Mouse (Mus musculus) frontal cortex, adult (tissue): ENCODE measurements around the gene Ago1.

Experiments
- ATAC-seq: cut with Nextera tagmentation; 2 replicates; pipeline ENCODE4 v1.9.2; 2017; ENCODE audit warnings: mild to moderate bottlenecking, moderate library complexity, mixed read lengths; ENCODE audit not compliant: low TSS enrichment

Ago1 gene

DNA sequence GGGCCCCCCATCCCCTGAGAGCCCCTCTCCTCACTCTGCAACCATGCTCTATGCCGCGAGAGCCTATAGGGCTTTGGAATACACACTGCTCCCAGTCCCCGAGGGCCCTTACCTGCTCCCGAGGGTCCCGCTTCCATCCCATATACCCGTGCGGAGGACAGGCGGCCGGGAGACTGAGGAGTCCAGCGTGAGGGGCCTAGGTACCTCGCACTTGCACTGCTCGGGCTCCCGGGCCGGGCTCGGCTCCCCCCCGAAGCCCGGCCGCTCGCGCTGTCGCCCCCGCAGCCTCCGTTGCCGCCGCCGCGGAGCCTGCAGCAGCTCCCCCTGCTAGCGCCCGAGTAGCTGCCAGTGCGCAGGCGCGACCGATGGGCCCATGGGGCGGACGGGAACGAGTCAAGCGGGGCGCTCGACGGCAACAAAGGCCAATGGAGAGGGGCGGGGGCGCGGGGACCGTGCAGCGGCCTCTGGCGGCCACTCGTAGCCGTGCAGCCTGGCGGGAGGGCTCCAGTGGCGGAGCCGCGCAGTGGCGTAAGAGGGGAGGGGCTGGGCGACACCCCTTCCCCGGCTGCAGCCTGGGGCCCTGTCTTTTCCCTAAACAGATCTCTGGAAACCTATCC lies at the start of gene Ago1:
Gene Ago1, minus strand, starts transcription at position 299 of the 617 bp plus-strand sequence.
- peak; percentile 88 for ATAC-seq

DNA sequence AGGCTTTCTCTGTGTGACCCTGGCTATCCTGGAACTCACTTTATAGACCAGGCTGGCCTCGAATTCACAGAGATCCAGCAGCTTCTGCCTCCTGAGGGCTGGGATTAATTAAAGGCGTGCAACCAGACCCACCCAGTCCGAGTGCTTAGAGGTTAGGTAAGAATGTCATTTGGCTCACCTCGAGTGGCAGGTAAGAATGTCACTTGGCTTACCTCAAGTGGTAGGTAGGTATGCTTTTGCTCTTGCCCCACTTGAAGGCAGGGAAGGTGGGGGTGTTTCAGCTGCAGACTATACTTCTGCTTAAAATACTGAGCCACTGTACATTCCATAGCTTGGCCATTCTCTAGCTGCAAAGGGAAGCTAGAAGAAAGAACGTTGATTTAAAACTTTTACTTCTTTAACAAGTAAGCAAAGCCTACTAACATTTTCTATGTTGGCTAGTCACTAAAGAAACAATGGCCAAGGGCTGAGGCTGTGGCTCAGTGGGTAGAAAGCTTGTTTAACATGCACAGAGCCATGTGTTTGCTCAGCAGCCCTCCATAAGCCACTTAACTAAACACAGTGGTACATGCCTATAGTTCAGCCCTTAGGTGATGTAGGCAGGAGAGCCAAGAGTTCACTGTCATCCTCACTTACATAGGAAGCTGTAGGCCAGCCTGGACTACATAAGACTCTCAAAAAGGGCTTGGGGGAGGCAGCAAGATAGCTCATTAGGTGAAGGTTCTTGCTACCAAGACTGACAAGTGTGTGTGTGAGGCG lies 44.1 kb upstream of the Ago1 start:
- no peak for ATAC-seq

DNA sequence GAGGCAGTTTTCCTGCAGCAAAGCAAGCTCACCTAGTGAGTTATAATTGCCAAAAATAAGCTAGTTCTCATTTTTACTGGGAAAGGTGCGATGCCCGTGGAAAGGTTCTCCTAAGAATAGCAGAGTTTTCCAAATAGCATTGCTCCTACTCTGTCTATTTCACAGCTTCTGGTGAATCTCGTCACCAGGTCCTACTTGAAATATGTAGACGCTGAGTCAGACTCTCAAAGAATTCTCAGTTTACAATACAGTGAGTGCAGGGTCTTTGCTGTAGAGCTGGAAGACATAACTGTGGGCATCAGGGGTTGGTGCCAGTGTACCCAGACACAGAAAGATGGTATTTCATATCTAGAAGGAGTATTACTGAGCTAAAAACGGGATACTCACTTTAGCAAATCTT lies 42.6 kb upstream of the Ago1 start:
- ATAC-seq, result no peak

DNA sequence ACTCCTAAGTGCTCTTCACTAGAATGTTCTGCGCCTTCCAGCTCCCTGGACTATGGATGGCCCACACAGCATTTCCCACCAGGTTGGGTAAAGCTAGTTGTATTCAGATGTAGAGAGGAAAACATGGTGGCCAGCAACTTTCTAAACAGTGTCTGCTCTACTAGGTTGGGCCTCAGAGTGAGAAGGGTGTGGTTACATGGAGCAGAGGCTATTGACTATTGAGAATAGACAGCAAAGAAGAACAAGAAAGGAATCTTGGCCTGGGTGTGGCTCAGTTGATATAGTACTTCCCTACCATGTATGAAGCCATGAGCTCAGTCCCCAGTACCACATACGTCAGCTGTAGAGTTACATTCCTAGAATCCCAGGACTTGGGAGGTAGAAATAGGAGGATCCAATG lies 40.7 kb upstream of the Ago1 start:
- ATAC-seq, result no peak

DNA sequence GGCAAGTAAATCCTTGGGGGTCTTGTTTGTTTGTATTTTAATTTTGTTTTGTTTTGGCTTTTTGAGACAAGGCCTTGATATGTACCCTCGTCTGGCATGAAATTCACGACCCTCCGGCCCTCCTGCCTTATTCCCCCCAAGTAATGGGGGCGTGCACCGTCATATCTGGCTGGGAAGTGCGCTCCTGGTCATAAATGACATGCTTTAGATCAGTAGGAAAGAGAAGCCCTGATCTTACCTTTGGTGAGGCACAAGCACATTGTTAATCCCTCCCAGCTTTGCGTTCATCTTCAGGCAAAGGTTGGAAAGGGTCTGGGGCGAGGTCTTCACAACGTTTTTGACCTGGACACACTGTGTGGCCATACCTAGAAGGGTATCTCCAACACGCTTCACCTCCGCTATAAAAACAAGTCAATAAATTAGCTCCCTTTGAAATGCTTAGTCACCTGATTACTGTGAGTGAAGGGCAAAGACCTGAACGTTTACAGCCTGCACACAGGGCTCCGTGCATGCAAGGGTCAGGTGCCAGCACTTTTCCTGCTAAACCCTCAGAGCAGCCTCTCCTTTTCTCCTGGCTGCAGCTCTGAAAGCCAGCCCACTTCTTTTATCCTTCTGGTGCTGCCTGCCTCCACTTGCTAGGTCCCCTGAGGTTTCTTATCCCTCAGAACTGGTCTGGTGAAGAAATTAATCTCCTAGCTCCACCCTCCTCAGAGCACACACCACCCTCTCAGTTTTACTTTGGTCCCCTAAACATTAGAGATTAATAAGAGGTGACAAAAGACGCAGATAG lies 39.9 kb upstream of the Ago1 start:
- no peak for ATAC-seq

DNA sequence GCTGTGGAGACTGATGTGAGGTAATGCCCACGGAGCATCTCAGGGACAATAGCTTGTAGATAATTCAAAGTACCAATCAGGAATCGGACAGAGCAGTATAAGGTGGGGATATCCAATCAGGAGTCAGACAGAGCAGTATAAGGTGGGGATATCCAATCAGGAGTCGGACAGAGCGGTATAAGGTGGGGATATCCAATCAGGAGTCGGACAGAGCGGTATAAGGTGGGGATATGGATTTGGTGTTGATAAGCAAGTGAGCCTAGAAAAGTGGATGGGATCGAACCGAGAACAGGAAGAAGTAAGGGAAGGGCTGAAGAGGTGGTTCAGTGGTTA lies 34.6 kb upstream of the Ago1 start:
- no peak for ATAC-seq

DNA sequence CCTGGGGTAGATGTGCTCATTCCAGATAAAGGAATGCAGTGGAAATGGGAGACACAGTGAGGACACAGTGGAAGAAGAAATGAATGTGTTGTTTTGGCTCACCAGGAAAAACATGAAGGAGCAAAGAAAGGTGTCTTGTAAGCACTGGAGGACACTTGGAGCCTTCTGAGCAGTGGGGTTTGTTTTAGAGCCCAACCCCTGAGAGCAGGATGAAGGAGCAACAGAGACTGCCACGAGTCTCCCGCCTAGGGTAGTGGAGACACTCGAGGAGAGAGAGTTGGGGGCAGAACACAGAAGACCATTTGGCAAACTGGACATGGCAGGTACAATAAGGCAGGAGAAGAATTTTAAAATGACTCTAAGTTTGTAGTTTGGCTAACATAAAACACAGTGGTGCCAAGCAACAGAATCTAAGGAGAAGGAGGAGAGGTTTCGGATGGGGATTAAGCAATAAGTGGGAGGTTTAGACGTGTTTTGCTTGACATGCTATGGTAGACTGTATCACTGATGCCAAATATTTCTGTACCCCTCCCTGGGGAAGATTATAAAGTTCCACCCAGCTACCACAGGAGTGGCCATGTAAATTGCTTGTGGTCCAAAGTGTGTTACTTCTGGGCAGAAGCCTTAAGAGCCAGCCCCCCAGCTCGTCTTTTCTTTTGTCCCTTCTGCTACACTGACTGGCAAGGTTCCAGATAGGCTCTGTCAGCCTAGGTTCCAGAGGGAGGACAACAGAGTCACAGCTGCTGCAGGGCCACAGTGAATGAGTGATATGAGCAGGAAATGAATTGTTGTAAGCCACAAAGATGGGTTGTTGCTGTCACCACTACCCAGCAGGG lies 34.0 kb upstream of the Ago1 start:
- no peak for ATAC-seq

DNA sequence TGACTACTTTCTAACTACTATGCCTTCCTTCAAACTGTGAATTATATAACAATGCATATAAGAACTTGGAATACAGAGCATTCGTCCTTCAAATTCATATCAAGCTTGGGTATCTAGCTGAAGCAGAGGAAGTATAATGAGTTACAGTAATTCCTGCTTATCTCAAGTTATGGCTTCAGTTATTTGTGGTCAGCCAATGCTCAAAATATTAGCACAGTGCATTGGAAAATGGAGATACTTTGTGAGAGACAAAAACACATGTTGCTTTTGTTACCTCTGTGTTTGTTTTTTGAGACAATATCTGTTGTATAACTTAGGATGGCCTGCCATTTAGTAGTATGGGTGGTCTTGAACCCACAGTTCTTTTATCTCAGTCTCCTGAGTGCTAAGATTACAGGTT lies 30.2 kb upstream of the Ago1 start:
- no peak for ATAC-seq

DNA sequence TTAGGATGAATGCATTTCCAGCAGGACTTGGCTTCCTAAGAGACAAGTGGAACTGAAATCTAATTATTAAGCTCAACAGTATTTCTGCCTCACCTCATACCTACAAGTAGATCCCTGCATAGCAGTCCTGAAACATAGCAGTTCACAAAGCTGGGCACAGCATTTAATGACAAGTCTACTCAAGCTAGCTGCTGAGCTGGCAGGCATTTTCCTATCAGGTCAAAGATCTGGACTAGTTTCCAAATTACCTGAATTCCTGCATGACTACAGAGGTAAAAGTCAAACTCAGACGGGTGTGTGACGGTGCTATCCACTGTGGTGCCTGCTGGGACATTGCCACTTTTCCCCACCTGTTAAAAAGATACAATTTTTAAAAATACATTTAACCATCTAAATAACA lies 28.6 kb upstream of the Ago1 start:
- no peak for ATAC-seq

DNA sequence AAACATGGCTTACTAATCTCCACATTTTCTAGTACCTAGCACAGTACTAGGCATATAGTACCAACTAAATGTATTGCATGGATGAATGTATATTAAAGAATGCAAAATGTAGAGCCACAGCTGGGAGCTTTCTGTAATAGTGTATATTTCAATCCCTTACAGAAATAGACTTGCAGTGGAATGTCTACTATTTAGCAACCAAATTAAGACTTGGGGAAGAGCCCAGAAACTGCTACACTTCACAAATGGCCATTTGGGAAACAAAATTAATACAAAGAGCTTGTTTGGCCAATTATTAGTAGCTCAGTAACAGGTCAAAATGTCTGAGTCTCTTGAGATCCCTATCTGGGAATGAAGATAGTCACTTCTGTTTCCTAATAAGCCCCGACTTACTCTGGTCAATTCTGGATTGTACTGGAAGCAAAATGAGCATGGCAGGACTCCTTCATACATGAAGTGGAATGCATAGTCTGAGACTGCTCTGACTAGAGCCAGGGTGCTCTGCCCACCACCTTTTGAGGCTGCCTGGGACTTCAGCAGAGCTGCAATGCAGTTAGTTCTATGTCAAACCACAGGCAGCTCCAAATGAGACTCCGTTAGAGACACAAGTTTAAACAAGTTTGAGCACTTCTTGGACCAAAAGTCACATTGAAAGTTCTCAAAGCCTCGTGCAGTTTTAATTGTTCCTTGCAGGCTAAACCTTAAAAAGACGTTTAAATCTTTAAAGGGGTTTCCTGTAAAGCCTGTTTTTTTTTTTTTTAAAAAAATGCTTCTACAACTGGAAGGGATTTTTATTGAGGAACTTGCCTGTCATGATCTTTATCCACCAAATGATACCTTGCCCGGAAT lies 27.8 kb upstream of the Ago1 start:
- no peak; the same call in 1 of the 2 replicates for ATAC-seq

DNA sequence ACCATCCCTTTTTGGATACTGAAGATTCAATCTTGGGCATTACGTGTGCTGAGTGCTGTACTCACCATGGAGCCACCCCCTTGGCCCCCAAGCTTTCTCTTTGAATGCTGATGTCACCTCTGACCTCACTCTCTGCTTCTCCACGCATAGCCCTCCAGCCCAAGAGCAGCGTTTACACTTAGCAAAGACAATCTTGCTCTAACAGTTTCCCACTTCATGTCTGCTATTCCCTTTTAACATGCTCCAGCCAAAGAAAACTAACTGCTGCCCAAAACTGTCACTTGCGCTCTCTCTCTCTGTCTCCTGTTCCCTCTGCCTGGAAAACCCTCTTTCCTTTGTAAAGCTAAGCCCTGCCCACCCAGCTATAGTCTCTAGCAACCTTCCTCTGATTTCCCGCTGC lies 27.1 kb upstream of the Ago1 start:
- ATAC-seq, result no peak

DNA sequence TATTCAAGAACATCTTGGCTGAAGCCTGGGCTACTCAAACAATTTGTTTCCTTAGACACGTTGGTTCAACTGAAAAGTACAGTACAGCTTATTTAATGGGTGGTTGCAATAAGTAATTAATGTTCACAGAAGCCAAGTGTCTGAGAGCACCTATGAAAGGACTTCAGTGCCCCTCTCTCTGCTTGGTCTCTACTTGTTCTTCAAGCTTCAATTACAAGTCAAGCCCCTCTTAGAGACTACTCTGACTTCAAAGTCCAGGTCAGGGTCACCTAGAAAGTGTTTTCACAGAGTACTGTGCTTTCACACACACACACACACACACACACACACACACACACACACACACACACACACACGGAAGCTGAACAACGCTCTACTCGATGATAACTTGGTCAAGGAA lies 25.0 kb upstream of the Ago1 start:
- ATAC-seq, result no peak

DNA sequence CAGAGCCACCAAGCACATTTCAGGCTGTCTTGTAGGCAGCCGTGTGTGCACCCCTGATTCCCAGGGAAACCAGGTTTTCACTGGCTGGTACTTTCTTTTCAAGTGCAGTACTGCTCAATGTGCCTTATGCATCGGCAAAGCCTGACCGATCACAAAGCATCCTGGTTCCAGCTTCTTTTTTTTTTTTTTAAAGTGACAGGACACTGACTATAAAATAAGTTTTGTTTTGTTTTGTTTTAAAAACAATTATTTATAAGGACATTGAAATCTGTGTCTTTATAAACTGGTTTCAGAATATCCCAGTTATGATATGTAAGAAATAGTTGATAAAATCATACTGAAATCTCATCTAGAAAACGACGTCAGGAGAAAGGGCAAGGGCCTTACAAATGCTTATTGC lies 23.6 kb upstream of the Ago1 start:
- ATAC-seq, result no peak

DNA sequence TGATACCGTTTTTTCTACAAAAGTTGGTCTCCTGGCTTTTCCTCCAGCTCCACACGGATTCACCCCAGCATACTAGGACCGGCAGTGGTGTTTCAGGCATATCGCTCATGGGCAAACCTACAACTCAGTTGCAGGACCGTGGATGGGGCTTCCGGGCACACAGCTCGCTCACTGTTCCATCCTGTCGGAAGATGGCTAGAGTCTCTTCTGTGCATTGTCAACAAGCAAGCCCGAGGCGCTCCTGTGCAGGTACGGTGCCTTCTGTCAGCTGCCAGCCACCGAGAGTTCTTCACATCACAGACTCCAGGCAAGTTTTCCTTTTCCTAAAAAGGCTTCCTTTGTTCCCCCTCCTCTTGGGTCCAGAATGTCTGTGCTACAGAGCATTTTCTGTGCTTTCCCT lies 22.3 kb upstream of the Ago1 start:
- no peak for ATAC-seq

DNA sequence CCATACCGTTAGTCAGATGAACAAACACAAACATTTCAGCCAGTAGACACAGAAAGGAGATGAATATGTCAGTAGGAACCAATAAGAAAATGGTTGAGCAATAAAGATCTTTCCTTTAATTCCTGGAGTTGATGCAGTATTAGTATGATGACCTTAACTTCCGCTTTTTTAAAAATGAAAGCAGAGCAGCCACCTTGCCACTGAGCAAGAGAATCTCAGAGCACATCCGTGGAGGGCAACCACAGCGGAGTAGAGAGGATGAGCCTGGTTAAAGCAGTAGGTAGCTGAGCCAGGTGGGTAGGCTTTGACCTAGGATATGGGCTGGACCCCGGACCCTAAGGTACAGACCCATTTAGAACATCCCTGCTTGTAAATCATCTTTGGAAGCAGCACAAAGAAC lies 21.4 kb upstream of the Ago1 start:
- ATAC-seq, result no peak

DNA sequence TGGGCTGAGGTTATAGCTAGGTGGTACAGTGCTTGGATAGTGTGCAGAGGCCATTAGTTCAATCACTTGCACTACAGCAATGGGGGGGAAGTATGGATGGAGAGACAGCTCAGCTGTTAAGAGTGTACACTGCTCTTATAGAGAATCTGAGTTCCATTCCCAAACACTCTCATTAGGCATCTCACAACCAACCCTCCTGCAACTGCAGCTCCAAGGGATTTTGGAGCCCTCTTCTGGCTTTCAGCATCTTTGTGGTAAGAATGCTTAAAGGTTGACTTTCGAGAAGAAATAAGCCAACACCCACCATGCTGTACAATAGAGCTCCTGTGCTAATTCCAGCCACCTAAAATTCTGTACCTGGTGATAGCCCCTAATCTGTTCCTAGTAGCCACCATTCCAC lies 17.8 kb upstream of the Ago1 start:
- peak; percentile 55; the same call in 1 of the 2 replicates for ATAC-seq

DNA sequence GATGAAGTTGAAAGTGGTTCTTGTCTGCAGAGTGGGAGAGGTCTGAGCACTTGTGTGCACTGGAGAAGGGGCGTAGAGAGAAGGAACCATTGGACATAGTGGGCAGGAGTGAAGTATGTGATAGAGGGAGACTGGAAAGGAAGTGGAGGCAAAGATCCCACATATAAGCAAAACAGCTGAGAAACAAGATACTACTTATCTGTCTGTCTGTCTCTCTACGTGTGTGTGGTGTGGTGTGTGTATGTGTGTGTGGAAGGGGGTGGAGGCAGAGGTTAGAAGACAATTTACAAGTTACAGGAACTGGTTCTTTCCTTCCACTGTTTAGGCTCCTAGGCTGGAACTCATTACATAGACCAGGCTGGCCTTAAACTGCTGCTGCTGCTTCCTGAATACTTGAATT lies 16.7 kb upstream of the Ago1 start:
- no peak for ATAC-seq

DNA sequence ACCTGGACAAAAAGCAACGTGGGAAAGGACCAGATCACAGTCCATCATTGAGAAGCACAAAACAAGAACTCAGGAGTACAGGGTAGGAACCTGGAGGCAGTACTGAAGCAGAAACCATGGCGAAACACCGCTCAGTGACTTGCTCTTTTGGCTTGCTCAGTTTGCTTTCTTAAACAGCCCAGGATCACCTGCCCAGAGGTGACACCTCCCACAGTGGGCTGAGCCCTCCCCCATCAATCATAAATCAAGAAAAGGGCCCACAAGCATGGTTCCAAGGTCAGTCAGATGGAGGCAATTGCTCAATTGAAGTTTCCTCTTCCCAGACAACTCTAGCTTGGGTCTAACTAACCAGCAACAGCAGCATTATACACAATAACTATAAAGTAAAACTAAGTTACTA lies 15.5 kb upstream of the Ago1 start:
- no peak for ATAC-seq

DNA sequence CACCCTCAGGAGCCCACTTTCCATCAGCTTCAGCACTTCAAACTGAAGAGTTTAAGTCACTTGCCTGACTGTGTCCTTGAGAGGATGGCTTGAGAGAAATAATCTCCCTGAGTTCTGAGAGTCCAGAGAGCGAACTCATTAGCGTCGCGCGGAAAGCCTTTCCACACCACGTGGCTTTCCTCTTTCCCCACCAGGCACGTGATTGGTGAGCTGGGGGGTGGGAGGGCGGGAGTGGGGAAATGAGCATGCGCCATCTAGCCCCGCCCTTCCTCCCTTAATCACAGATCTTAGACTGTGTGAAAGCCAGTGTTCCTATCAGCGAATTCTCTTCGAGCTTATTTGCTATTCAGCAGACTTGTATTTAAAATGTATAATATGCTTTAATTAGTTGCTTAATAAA lies 14.6 kb upstream of the Ago1 start:
- ATAC-seq, result no peak

DNA sequence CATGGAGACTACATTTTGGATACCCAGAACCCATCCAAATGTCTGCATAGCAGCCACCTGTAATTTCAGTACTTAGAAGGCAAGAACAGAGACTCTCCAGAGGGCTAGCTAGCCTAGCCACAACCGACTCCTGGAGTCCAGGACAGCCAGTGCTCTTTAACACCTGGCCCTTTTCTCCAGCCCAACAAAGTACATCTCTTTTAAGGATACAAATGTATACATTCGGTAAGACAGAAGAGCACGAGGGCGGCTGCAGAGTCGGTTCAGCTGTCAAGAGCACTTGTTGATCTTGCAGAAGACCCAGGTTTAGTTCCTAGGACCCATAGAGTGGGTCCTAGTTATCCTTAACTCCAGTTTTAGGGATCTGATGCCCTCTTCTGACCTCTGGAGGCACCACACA lies 13.1 kb upstream of the Ago1 start:
- no peak for ATAC-seq

DNA sequence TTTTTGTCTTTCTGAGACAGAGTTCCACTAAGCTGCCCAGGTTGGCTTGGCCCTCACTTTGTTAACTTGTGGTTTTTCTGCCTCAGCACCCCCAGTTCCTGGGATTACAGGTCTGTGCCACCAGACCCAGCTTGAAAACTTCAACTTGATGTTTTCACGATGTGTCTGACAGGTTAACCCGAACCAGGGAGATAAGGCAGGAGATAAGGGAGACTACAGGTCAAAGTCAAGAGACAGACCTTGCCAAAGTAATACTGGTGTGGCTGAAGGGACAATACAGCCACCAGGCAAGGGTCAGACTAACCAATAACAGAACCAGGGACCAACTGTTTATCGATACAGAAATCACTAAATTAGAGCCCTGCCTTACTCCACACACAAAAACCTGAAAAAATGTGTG lies 11.9 kb upstream of the Ago1 start:
- no peak for ATAC-seq
